Mouse (Mus musculus) urinary bladder, postnatal 0 days (tissue): ENCODE measurements around the gene Olfr1367. TPM values are rescaled to one million over a fixed set of nuclear protein-coding genes. Genes with fewer than 3 reads are reported as not detected.

Experiments
- microRNA-seq: library from miRNA; unstranded; fragments of <30 nt; microRNA quantifications from one replicate; pipeline ENCODE4, GENCODE M21; 2016
- polyA plus RNA-seq: library from polyadenylated mRNA; unstranded; fragments of >200 nt; fragmentation: Nextera tagmentation; extraction: Ambion mirVana; gene quantifications from 2 replicates; pipeline ENCODE4 v1.2.1, GENCODE M21; 2015

Olfr1367 gene
- polyA plus RNA-seq = not detected in 2 replicates

GRCm38 (mm10) chr13:21346610-21347009 is at the start of gene Olfr1367:
TSS of gene Olfr1367 (plus strand) at chr13:21346910.

GRCm38 (mm10) chr13:21311926-21312325 is 34.8 kb upstream of the Olfr1367 start, which contains the start of gene Gpx6:
TSS of gene Gpx6 (plus strand) at chr13:21312125.

GRCm38 (mm10) chr13:21362621-21363248 is 16.0 kb downstream of the Olfr1367 start, which contains the start of gene Zscan12:
TSS of gene Zscan12 (plus strand) at chr13:21362820.

Small RNA genes lying within 50 kb of the gene (microRNA-seq; reads per million reads assigned to microRNA genes)
- gene Mir6942 = not detected

Other genes starting within 250 kb of the Olfr1367 start
- not detected in 2 replicates for gene Olfr1369-ps1, start 235.4 kb upstream of the Olfr1367 start, polyA plus RNA-seq
- gene Olfr263, start 217.3 kb upstream of the Olfr1367 start, polyA plus RNA-seq = not detected in 2 replicates
- gene Olfr1368, start 201.0 kb upstream of the Olfr1367 start, polyA plus RNA-seq = not detected in 2 replicates
- 65.5 and 66.4 TPM in 2 replicates for gene Trim27, start 167.5 kb upstream of the Olfr1367 start, polyA plus RNA-seq
- not detected in 2 replicates for gene Gpx5, start 54.2 kb upstream of the Olfr1367 start, polyA plus RNA-seq
- not detected in 2 replicates for gene Gpx6, start 34.8 kb upstream of the Olfr1367 start, polyA plus RNA-seq
- 4.6 and 4.9 TPM in 2 replicates for gene Zscan12, start 15.9 kb downstream of the Olfr1367 start, polyA plus RNA-seq
- 33.7 and 34.0 TPM in 2 replicates for gene Zkscan3, start 55.8 kb downstream of the Olfr1367 start, polyA plus RNA-seq
- gene Pgbd1, start 94.1 kb downstream of the Olfr1367 start, polyA plus RNA-seq = 0.63 and 0.66 TPM in 2 replicates
- gene Zscan26, start 106.8 kb downstream of the Olfr1367 start, polyA plus RNA-seq = 19.5 and 20.3 TPM in 2 replicates
- gene Nkapl, start 121.6 kb downstream of the Olfr1367 start, polyA plus RNA-seq = 2.1 TPM in 2 replicates
- gene Zkscan4, start 132.0 kb downstream of the Olfr1367 start, polyA plus RNA-seq = 1.2 and 2.0 TPM in 2 replicates
- gene Gm10065, start 132.5 kb downstream of the Olfr1367 start, polyA plus RNA-seq = not detected in 2 replicates
- gene AK157302, start 148.3 kb downstream of the Olfr1367 start, polyA plus RNA-seq = 0.33 and 0.37 TPM in 2 replicates
- gene Gm11273, start 154.5 kb downstream of the Olfr1367 start, polyA plus RNA-seq = 9.9 and 11.1 TPM in 2 replicates
- gene Zkscan8, start 184.2 kb downstream of the Olfr1367 start, polyA plus RNA-seq = 2.0 and 2.8 TPM in 2 replicates
- 0.13 TPM in 1 of 2 replicates, not detected in the other for gene Olfr1366, start 195.9 kb downstream of the Olfr1367 start, polyA plus RNA-seq
- gene Olfr1535, start 213.0 kb downstream of the Olfr1367 start, polyA plus RNA-seq = not detected in 2 replicates
- gene Olfr1364, start 234.8 kb downstream of the Olfr1367 start, polyA plus RNA-seq = not detected in 2 replicates